Mouse (Mus musculus) neutrophil, adult 59 days (primary cell): ENCODE results near the gene Plekha7. TPM values are rescaled to one million over a fixed set of nuclear protein-coding genes. Genes with fewer than 3 reads are reported as not detected.

Experiments used
- total RNA-seq, 2 experiments: library from RNA; stranded (reverse); gene quantifications; 1 replicate in 1 of 2; 2 replicates in 1 of 2; pipeline ENCODE4 v1.2.4; 2023

Plekha7 gene
- total RNA-seq, result under 1 TPM; 0.15 to 0.18 TPM

GRCm38 (mm10) chr7:116307871-116308631, at the start of gene Plekha7:
TSS of gene Plekha7 (minus strand) at chr7:116308376.

GRCm38 (mm10) chr7:116333713-116334668, 25.8 kb upstream of the Plekha7 start, which contains the start of gene Rps13:
TSS of gene Rps13 (minus strand) at chr7:116334195.

GRCm38 (mm10) chr7:116084366-116084765, 223.8 kb downstream of the Plekha7 start, which contains the start of gene Gm4353:
TSS of gene Gm4353 (minus strand) at chr7:116084635.

Other genes starting within 250 kb of the Plekha7 start
- 1 to 10 TPM in 1 of 2 experiments, under 1 TPM in 1; 0.78 to 1.9 TPM for gene Gm4353, start 223.7 kb downstream of the Plekha7 start, total RNA-seq
- 100 to 1,000 TPM; 401 to 416 TPM for gene Rps13, start 25.8 kb upstream of the Plekha7 start, total RNA-seq
- gene Pik3c2a, start 135.1 kb upstream of the Plekha7 start, total RNA-seq, result 10 to 100 TPM; 44.8 to 55.0 TPM
- gene Nucb2, start 196.0 kb upstream of the Plekha7 start, total RNA-seq, result 10 to 100 TPM; 34.5 to 35.2 TPM